Mouse (Mus musculus): ENCODE measurements around the gene Pisd. TPM values are rescaled to one million over a fixed set of nuclear protein-coding genes. Genes with fewer than 3 reads are reported as not detected.
"Not testable (repeated sequence)": the region's sequence is repeated elsewhere in the genome, so short reads cannot be mapped to it uniquely, and the experiment has no call there.

The Pisd gene
- polyA plus RNA-seq, 1 experiment from 2014 or later, result 78.0 TPM

GRCm38 (mm10) chr5:32767004-32767403 lies 18.4 kb downstream of the Pisd start:
- WGBS, result 93% methylated on average over 3 of the region's 3 CpGs

DNA sequence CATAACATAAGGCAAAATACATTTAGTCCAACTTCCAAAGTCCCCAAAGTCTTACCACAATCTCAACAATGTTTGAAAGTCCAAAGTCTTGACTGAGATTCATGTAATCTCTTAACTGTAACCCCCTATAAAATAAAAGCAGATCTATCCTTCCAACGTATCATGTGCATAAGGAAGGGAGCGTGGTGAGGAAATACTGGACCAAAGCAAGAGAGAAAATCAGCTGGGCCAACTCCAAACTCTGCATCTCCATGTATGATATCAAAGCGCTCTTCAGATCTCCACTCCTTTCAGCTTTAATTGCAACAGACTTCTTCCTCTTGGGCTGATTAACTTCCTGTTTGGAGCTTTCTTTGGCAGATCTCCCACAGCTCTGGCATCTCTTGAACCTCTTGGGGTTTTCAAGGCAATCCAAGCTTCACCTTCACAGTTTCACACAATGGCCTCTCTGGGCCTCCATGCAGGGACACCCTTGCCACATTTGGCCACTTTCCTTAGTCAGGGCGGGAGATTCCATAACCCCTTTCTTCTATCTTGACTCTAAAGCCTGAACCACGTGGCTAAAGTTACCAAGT lies 23.8 kb downstream of the Pisd start:
- Histone ChIP-seq H3K9me3 (no peaks in the 10 kb centered on the region), H3K36me3 (peaks cover 33% of the 10 kb centered on the region), H3K27me3 (replicated peaks) (no peaks in the 10 kb centered on the region), H3K4me2 (replicated peaks) (no peak overlapping the region), H3K4me1 (no peaks in the 10 kb centered on the region), H3K9ac (no peak overlapping the region), H3K4me3 (no peak overlapping the region), H3K27ac (no peak overlapping the region)
- ATAC-seq (ENCODE audit: low FRiP score, low read depth), result no peak
- 93% methylated on average over 5 of the region's 5 CpGs for WGBS

More at GRCm38 (mm10) chr5:32767004-32767403, 18.4 kb downstream of the Pisd start:
- Histone ChIP-seq H3K4me3 (no peak overlapping the region), H3K27ac (no peak overlapping the region), H3K4me2 (replicated peaks) (no peak overlapping the region), H3K9ac (no peak overlapping the region), H3K4me1 (no peaks in the 10 kb centered on the region), H3K36me3 (peaks cover 34% of the 10 kb centered on the region), H3K27me3 (replicated peaks) (no peaks in the 10 kb centered on the region), H3K9me3 (no peaks in the 10 kb centered on the region)
- no peak for ATAC-seq (ENCODE audit: low FRiP score, low read depth)

DNA sequence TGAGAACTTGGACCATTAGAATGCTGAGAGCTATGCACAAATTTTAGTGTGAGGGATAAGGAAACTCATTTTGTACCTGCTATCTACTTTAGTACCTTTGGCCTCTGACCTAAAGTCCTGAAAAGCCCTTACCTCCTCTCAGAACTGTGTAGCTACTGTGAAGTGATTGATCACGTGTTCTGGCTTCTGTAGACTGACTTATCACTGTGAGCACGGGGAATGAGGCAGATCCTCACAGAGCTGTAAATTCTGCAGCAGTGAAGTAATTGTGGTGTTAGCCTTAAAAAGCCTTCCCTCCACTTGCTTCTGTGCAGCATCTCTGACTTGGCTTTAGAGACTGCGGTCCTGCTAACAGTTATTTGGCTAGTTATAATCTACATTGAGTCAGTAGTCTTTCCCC lies 24.7 kb downstream of the Pisd start:
- H3K27me3 ChIP-seq (replicated peaks), result no peaks in the 10 kb centered on the region
- H3K4me2 ChIP-seq (replicated peaks), result no peak overlapping the region
- H3K27ac ChIP-seq, result no peak overlapping the region
- 88% methylated on average over 3 of the region's 3 CpGs for WGBS
- peaks cover 33% of the 10 kb centered on the region for H3K36me3 ChIP-seq
- no peak for ATAC-seq (ENCODE audit: low FRiP score, low read depth)
- H3K4me3 ChIP-seq, result no peak overlapping the region
- H3K4me1 ChIP-seq, result no peaks in the 10 kb centered on the region
- no peak overlapping the region for H3K9ac ChIP-seq
- no peaks in the 10 kb centered on the region for H3K9me3 ChIP-seq

GRCm38 (mm10) chr5:32760352-32760751 lies 25.1 kb downstream of the Pisd start:
- H3K4me3 ChIP-seq; H3K9me3 ChIP-seq; H3K27ac ChIP-seq; ATAC-seq (ENCODE audit: low FRiP score, low read depth); H3K4me1 ChIP-seq; H3K27me3 ChIP-seq (replicated peaks); H3K4me2 ChIP-seq (replicated peaks); H3K9ac ChIP-seq: not testable (repeated sequence)
- H3K36me3 ChIP-seq, result peaks cover 33% of the 10 kb centered on the region
- WGBS, result 96% methylated on average over 18 of the region's 18 CpGs

GRCm38 (mm10) chr5:32759662-32760061 lies 25.8 kb downstream of the Pisd start:
- H3K4me2 ChIP-seq (replicated peaks), result no peak overlapping the region
- H3K9me3 ChIP-seq, result no peaks in the 10 kb centered on the region
- 75% methylated on average over 2 of the region's 2 CpGs for WGBS
- no peak overlapping the region for H3K27ac ChIP-seq
- H3K4me3 ChIP-seq, result no peak overlapping the region
- no peaks in the 10 kb centered on the region for H3K4me1 ChIP-seq
- ATAC-seq (ENCODE audit: low FRiP score, low read depth), result no peak
- H3K9ac ChIP-seq, result no peak overlapping the region
- H3K36me3 ChIP-seq, result peaks cover 32% of the 10 kb centered on the region
- H3K27me3 ChIP-seq (replicated peaks), result no peaks in the 10 kb centered on the region

GRCm38 (mm10) chr5:32756141-32756540 lies 29.3 kb downstream of the Pisd start:
- no peak for ATAC-seq (ENCODE audit: low FRiP score, low read depth)

DNA sequence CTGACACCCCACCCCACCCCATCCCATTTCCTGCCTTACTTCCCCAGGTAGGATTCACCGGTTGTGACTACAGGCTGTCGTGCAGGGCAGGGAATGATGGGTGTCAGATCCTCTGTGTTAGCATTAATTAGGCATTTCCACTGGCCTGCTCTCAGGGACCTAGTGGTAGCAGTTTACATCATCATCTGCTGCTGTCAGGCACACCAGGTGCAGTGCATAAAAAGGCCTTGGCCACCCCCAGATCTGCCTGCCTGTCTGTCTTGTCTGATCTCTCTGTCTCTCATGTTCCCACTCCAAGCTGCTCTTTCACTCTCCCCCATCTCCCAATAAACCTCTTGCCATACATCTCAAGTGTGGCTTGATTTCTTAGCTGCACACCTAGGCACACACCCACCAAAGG lies 33.7 kb downstream of the Pisd start:
- 61% methylated on average over 2 of the region's 2 CpGs for WGBS
- H3K9ac ChIP-seq, result no peak overlapping the region
- H3K36me3 ChIP-seq, result peaks cover under 1% of the 10 kb centered on the region; the same call in 1 of the 2 replicates
- no peak overlapping the region for H3K4me3 ChIP-seq
- H3K4me1 ChIP-seq, result peaks cover 3% of the 10 kb centered on the region; the same call in 1 of the 2 replicates
- no peaks in the 10 kb centered on the region for H3K9me3 ChIP-seq
- no peaks in the 10 kb centered on the region for H3K27me3 ChIP-seq (replicated peaks)
- no peak overlapping the region for H3K4me2 ChIP-seq (replicated peaks)
- no peak overlapping the region for H3K27ac ChIP-seq
- ATAC-seq (ENCODE audit: low FRiP score, low read depth), result no peak

More at GRCm38 (mm10) chr5:32756141-32756540, 29.3 kb downstream of the Pisd start:
- 95% methylated on average over 8 of the region's 8 CpGs for WGBS
- Histone ChIP-seq H3K27me3 (replicated peaks) (no peaks in the 10 kb centered on the region), H3K4me1 (no peaks in the 10 kb centered on the region), H3K9me3 (no peaks in the 10 kb centered on the region), H3K27ac (no peak overlapping the region), H3K36me3 (peaks cover 2% of the 10 kb centered on the region; the same call in 1 of the 2 replicates), H3K4me3 (no peak overlapping the region), H3K9ac (no peak overlapping the region), H3K4me2 (replicated peaks) (no peak overlapping the region)

DNA sequence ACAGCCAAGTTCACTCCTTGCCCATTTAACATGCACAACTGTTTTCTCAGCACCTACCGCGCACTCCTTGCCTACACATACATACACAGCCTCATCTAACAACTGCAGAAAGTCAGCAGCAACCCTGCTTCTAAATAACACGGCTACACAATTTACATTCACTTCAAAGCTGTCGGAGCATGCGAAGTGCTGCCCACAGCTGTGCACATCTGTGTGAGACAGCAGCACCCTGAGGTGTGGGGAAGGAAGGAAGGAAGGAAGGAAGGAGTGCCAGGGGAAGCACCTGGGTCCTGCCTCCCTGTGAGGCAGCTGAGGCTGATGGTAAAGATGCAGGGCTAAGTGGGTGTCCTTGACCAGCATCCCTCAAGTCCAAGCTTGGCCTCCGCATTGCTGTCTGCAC lies 36.5 kb downstream of the Pisd start:
- no peak overlapping the region for H3K27ac ChIP-seq
- no peak for ATAC-seq (ENCODE audit: low FRiP score, low read depth)
- WGBS, result 94% methylated on average over 6 of the region's 6 CpGs
- H3K4me1 ChIP-seq, result peaks cover 12% of the 10 kb centered on the region; the same call in 1 of the 2 replicates
- no peak overlapping the region for H3K4me3 ChIP-seq
- H3K9me3 ChIP-seq, result no peaks in the 10 kb centered on the region
- H3K9ac ChIP-seq, result no peak overlapping the region
- no peak overlapping the region for H3K4me2 ChIP-seq (replicated peaks)
- H3K36me3 ChIP-seq, result no peaks in the 10 kb centered on the region
- no peaks in the 10 kb centered on the region for H3K27me3 ChIP-seq (replicated peaks)

DNA sequence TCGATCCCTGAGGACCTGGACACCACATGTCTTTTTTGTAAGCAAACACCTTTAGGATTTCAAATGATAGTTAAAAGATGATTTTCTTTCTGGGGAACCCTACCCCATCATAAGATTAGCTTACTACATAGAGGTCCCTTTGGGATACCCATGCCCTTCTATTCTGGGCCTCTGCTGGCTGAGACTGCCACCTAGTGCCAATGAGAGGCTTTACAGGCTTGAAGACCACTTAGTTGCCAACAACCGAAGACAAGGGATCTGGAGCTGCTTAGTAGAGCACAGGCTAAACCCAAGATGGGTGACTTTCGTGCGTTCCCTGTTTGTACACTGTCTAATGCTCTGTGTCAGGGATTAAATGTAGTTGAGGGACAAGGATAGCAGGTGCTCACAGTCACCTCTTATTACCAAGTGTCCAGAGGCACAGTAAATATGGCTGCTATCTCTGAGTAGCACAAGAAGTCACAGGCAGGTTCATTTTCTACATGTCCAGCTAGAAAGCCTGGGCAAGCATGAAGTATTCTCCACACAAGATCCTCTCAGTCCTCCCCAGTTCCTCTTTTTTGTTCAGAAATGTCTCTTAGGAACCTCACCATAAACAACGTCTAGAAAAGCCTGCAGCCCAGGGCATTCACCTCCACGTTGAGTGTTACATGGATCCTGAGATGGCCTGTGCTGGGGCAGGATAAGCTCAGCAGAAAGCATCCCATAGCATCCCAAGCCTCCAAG lies 37.6 kb downstream of the Pisd start:
- no peak overlapping the region for H3K9ac ChIP-seq
- WGBS, result 74% methylated on average over 6 of the region's 6 CpGs
- 0 out of 2 replicates have a peak, but pooled peaks have one; percentile 33 for ATAC-seq (ENCODE audit: low FRiP score, low read depth)

GRCm38 (mm10) chr5:32745705-32746655 lies 39.5 kb downstream of the Pisd start:
- Histone ChIP-seq H3K9me3 (no peaks in the 10 kb centered on the region), H3K4me2 (replicated peaks) (peak overlapping the region; percentile 46), H3K36me3 (no peaks in the 10 kb centered on the region), H3K27me3 (replicated peaks) (no peaks in the 10 kb centered on the region), H3K27ac (no peak overlapping the region), H3K9ac (no peak overlapping the region), H3K4me1 (peaks cover 18% of the 10 kb centered on the region), H3K4me3 (peak overlapping the region; percentile 27)
- 5% methylated on average over 10 of the region's 10 CpGs for WGBS
- 0 out of 2 replicates have a peak, but pooled peaks have one; percentile 21 for ATAC-seq (ENCODE audit: low FRiP score, low read depth)

More for the DNA sequence above, 37.6 kb downstream of the Pisd start:
- H3K36me3 ChIP-seq, result no peaks in the 10 kb centered on the region
- H3K4me3 ChIP-seq, result no peak overlapping the region
- H3K27me3 ChIP-seq (replicated peaks), result no peaks in the 10 kb centered on the region
- H3K4me1 ChIP-seq, result peaks cover 12% of the 10 kb centered on the region; the same call in 1 of the 2 replicates
- H3K4me2 ChIP-seq (replicated peaks), result no peak overlapping the region
- H3K9me3 ChIP-seq, result no peaks in the 10 kb centered on the region
- no peak overlapping the region for H3K27ac ChIP-seq

DNA sequence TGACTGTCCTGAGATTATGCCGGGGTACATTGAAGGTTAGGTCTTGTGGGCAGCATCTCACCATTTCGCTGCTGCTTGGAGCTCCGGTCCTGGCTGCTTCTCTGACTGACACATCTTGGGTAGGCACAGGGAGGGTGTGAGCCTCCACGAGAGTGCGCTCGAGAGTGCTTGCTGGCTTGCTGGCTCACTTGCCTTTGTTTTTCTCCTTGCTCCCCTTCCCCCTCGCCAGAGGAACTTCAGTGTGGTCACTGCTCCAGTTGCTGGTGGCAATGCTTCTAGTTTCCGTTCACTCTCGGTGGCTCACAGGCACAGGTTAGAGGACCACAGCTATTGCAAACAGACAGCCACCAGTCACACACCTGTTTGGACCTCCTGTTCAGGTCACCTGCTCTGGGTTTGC lies 43.3 kb downstream of the Pisd start:
- Histone ChIP-seq H3K36me3 (peaks cover 7% of the 10 kb centered on the region; the same call in 1 of the 2 replicates), H3K4me2 (replicated peaks) (no peak overlapping the region), H3K27ac (no peak overlapping the region), H3K4me1 (peaks cover 16% of the 10 kb centered on the region), H3K4me3 (no peak overlapping the region), H3K9ac (no peak overlapping the region), H3K9me3 (no peaks in the 10 kb centered on the region), H3K27me3 (replicated peaks) (no peaks in the 10 kb centered on the region)
- ATAC-seq (ENCODE audit: low FRiP score, low read depth), result no peak
- 60% methylated on average over 9 of the region's 9 CpGs for WGBS

GRCm38 (mm10) chr5:32741377-32741776 lies 44.1 kb downstream of the Pisd start:
- H3K36me3 ChIP-seq; H3K9ac ChIP-seq; H3K4me2 ChIP-seq (replicated peaks); H3K4me3 ChIP-seq; H3K9me3 ChIP-seq; H3K27me3 ChIP-seq (replicated peaks); H3K27ac ChIP-seq; ATAC-seq (ENCODE audit: low FRiP score, low read depth): not testable (repeated sequence)
- 68% methylated on average over 4 of the region's 4 CpGs for WGBS
- H3K4me1 ChIP-seq, result peaks cover 14% of the 10 kb centered on the region

All from neural tube, embryonic 12.5 days (tissue).